Mouse (Mus musculus): ENCODE results near the gene Zrsr2. TPM values are rescaled to one million over a fixed set of nuclear protein-coding genes. Genes with fewer than 3 reads are reported as not detected.
A peak's percentile ranks its signal among the peaks of the same experiment; 100 is the strongest.

Zrsr2 gene
- polyA plus RNA-seq, 1 experiment, result 5.1 TPM

DNA sequence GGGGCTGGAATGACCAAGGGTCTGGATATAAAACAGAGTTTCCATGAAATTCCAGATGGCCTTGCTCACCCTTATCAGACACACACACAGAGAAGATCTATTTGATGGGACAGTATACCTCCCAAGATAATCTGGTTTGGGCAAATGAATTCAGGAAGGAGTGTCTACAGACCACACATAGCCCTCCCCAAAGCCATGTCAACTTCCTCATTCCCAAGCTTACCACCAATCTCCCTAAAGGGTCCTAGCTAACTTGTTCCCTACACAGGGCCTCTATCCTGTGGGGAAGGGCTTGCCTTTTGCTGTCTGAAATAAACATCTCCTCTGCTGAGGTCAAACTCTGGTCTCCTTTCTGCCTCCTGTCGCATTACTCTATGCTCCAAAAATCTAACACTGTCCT, 22.6 kb upstream of the Zrsr2 start:
- Histone ChIP-seq H3K27me3 (ENCODE audit: control insufficient read depth, insufficient read depth, low read length) (no peaks in the 10 kb centered on the region), H3K4me1 (ENCODE audit: control insufficient read depth, insufficient read depth, low read length) (no peaks in the 10 kb centered on the region)

DNA sequence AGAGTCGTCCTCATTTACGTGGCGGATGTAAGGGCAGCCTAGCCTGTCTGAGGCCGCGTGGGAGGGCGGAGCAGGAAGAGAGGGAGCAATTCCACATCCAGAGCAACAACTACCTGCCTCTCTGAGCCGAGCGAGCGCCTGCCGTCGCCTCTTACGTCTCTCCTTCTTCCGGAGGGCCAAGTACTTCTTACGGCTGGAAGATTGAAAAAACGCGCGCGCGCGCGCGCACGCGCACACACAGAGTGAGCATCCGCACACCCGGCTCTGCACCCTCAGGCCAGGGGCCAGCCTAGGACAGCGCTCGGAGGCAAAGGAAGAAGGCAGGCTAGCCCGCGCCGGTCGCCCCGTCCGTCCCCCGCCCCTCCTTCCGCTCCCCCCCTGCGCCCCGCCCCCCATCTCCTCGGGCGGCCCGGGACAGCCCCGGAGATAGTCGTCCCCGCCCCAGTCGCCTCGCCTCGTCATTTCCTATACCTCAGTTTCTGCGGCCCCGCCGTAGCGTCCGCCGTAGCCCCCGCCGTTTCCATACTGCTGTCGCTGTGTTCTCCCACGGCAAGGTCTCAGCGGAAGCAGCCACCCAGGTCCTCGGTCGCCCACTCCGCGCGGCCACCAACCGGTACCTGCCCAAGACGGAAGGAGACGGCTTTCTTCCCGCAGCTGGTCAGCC, 526 bp downstream of the Zrsr2 start:
- Histone ChIP-seq H3K4me1 (ENCODE audit: control insufficient read depth, insufficient read depth, low read length) (no peaks in the 10 kb centered on the region; the same call in 1 of the 2 replicates), H3K27me3 (ENCODE audit: control insufficient read depth, insufficient read depth, low read length) (no peaks in the 10 kb centered on the region), H3K36me3 (ENCODE audit: control insufficient read depth, insufficient read depth, low read length) (no peaks in the 10 kb centered on the region), H3K27ac (ENCODE audit: control insufficient read depth, insufficient read depth, low read depth, low read length) (peak overlapping the region; percentile 99), H3K4me3 (ENCODE audit: control insufficient read depth, low read depth, low read length) (peak overlapping the region; percentile 96)
- TF ChIP-seq POLR2A (IDR thresholded peaks at IDR 0.05; ENCODE audit: control insufficient read depth, low read depth, low read length), result peak; percentile 43; the same call in 1 of the 2 replicates
- TF ChIP-seq CTCF (IDR thresholded peaks at IDR 0.05; ENCODE audit: control insufficient read depth, insufficient read depth, insufficient replicate concordance, low read depth, low read length), result no peak

More for the DNA sequence above, 22.6 kb upstream of the Zrsr2 start:
- no peak overlapping the region for H3K4me3 ChIP-seq (ENCODE audit: control insufficient read depth, low read depth, low read length)
- TF ChIP-seq CTCF (IDR thresholded peaks at IDR 0.05; ENCODE audit: control insufficient read depth, insufficient read depth, insufficient replicate concordance, low read depth, low read length), result no peak
- TF ChIP-seq POLR2A (IDR thresholded peaks at IDR 0.05; ENCODE audit: control insufficient read depth, low read depth, low read length), result no peak
- no peak overlapping the region for H3K27ac ChIP-seq (ENCODE audit: control insufficient read depth, insufficient read depth, low read depth, low read length)
- H3K36me3 ChIP-seq (ENCODE audit: control insufficient read depth, insufficient read depth, low read length), result no peaks in the 10 kb centered on the region

DNA sequence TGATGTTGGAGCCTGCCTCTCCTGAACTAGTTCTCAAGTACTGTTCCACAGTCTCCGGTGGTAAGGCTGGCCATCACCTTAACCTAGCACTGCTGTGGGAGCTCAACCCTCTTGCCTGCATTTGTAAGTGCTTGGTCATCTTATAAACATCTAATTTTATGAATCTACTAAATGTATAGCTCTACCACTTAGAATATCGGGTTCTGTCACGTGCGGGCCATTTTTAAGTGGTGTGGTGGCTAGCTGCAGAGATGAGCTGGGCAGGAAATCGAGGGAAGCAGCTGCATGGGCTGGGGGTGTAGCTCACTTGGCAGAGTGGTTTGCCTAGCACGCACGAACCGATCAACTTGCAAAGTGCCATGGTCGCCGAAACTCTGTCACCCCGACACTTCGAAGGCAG, 1.1 kb downstream of the Zrsr2 start:
- H3K4me3 ChIP-seq (ENCODE audit: control insufficient read depth, low read depth, low read length), result peak overlapping the region; percentile 96
- H3K27ac ChIP-seq (ENCODE audit: control insufficient read depth, insufficient read depth, low read depth, low read length), result 0 out of 2 replicates have a peak overlapping the region, but pooled peaks have one; percentile 25
- no peaks in the 10 kb centered on the region for H3K36me3 ChIP-seq (ENCODE audit: control insufficient read depth, insufficient read depth, low read length)
- TF ChIP-seq POLR2A (IDR thresholded peaks at IDR 0.05; ENCODE audit: control insufficient read depth, low read depth, low read length), result no peak
- TF ChIP-seq CTCF (IDR thresholded peaks at IDR 0.05; ENCODE audit: control insufficient read depth, insufficient read depth, insufficient replicate concordance, low read depth, low read length), result no peak
- no peaks in the 10 kb centered on the region; the same call in 1 of the 2 replicates for H3K4me1 ChIP-seq (ENCODE audit: control insufficient read depth, insufficient read depth, low read length)
- H3K27me3 ChIP-seq (ENCODE audit: control insufficient read depth, insufficient read depth, low read length), result no peaks in the 10 kb centered on the region

DNA sequence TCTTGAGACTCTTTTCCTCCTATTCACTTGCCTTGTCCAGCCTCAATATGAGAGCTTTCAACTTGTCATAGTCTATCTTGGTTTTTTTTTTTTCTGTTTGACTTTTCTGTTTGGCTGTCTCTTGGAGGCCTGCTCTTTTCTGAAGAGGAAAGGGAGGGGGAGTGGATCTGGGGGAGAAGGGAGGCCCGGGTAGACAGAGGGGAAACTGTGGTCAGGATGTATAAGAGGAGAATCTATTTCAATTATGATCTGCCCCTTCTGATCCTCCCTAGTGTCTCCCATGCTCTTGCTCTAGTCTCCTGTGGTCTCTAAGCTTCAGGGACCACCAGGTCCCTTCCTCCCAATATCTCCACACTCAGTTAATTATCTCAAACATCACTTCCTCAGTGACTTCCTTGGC, 6.8 kb downstream of the Zrsr2 start:
- no peak for TF ChIP-seq POLR2A (IDR thresholded peaks at IDR 0.05; ENCODE audit: control insufficient read depth, low read depth, low read length)
- no peak for TF ChIP-seq CTCF (IDR thresholded peaks at IDR 0.05; ENCODE audit: control insufficient read depth, insufficient read depth, insufficient replicate concordance, low read depth, low read length)
- H3K4me1 ChIP-seq (ENCODE audit: control insufficient read depth, insufficient read depth, low read length), result no peaks in the 10 kb centered on the region
- H3K27ac ChIP-seq (ENCODE audit: control insufficient read depth, insufficient read depth, low read depth, low read length), result no peak overlapping the region
- no peak overlapping the region for H3K4me3 ChIP-seq (ENCODE audit: control insufficient read depth, low read depth, low read length)
- no peaks in the 10 kb centered on the region for H3K27me3 ChIP-seq (ENCODE audit: control insufficient read depth, insufficient read depth, low read length)
- H3K36me3 ChIP-seq (ENCODE audit: control insufficient read depth, insufficient read depth, low read length), result no peaks in the 10 kb centered on the region

DNA sequence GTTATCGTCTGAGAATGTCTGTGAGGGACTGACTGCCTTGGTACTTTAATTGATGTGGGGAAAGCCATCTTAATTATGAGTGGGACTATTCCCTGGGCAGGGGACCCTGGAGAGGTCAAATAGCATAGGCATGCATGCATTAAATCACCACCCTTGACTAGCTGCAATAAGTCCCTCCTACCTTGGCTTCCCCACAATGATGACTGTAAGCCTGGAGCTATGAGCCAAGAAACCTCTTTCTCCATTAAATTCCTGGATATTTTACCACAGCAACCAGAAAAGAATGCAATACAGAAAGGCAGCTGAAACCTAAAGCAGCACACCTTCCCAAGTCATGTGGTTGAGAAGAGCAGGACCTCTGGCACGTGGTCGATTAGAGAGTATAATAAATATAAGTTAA, 14.1 kb downstream of the Zrsr2 start:
- Histone ChIP-seq H3K4me1 (ENCODE audit: control insufficient read depth, insufficient read depth, low read length) (no peaks in the 10 kb centered on the region), H3K27ac (ENCODE audit: control insufficient read depth, insufficient read depth, low read depth, low read length) (no peak overlapping the region), H3K36me3 (ENCODE audit: control insufficient read depth, insufficient read depth, low read length) (no peaks in the 10 kb centered on the region), H3K27me3 (ENCODE audit: control insufficient read depth, insufficient read depth, low read length) (no peaks in the 10 kb centered on the region), H3K4me3 (ENCODE audit: control insufficient read depth, low read depth, low read length) (no peak overlapping the region)
- no peak for TF ChIP-seq POLR2A (IDR thresholded peaks at IDR 0.05; ENCODE audit: control insufficient read depth, low read depth, low read length)
- TF ChIP-seq CTCF (IDR thresholded peaks at IDR 0.05; ENCODE audit: control insufficient read depth, insufficient read depth, insufficient replicate concordance, low read depth, low read length), result no peak

DNA sequence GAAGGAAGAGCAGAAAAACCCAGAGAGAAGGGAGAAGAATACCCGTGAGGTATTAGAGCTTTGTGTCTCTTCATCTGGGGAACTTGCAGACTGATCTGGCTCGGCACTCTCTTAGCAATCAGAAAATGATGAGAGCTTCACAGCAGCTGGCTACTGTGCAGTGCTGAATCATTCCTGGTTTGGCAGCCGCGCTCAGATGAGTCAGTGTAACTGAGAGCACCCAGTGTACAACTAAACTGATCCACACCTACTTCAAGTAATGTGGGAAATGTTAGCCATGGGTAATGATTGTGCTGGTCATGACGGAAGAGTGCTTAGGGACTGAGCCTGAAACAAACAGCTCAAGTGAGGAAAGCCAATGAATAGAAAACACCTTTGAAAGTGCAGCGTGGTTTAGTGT, 19.9 kb downstream of the Zrsr2 start:
- H3K27ac ChIP-seq (ENCODE audit: control insufficient read depth, insufficient read depth, low read depth, low read length), result no peak overlapping the region
- TF ChIP-seq CTCF (IDR thresholded peaks at IDR 0.05; ENCODE audit: control insufficient read depth, insufficient read depth, insufficient replicate concordance, low read depth, low read length) (no peak), POLR2A (IDR thresholded peaks at IDR 0.05; ENCODE audit: control insufficient read depth, low read depth, low read length) (no peak)
- no peaks in the 10 kb centered on the region for H3K4me1 ChIP-seq (ENCODE audit: control insufficient read depth, insufficient read depth, low read length)
- no peak overlapping the region for H3K4me3 ChIP-seq (ENCODE audit: control insufficient read depth, low read depth, low read length)
- H3K36me3 ChIP-seq (ENCODE audit: control insufficient read depth, insufficient read depth, low read length), result no peaks in the 10 kb centered on the region
- no peaks in the 10 kb centered on the region for H3K27me3 ChIP-seq (ENCODE audit: control insufficient read depth, insufficient read depth, low read length)

DNA sequence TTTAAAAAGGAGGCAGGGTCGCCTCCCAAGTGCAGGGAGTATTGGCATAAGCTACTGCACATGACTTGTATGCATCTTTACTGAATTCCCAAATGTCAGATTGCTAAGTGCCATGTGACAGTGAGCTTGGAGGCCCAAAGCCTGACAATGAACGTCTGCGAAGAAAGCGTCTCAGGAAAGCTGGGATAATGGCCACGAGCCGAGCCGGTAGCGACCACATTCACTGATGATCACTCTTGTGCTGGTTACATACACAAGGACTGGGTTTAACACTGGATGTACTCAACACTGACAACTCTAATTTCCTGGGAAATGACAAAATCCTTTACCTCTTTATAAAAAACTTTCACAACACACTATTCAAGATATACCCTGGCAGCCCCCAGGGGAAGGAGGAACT, 23.7 kb downstream of the Zrsr2 start:
- Histone ChIP-seq H3K4me1 (ENCODE audit: control insufficient read depth, insufficient read depth, low read length) (no peaks in the 10 kb centered on the region), H3K27me3 (ENCODE audit: control insufficient read depth, insufficient read depth, low read length) (no peaks in the 10 kb centered on the region), H3K4me3 (ENCODE audit: control insufficient read depth, low read depth, low read length) (no peak overlapping the region), H3K27ac (ENCODE audit: control insufficient read depth, insufficient read depth, low read depth, low read length) (no peak overlapping the region), H3K36me3 (ENCODE audit: control insufficient read depth, insufficient read depth, low read length) (no peaks in the 10 kb centered on the region)
- TF ChIP-seq POLR2A (IDR thresholded peaks at IDR 0.05; ENCODE audit: control insufficient read depth, low read depth, low read length), result no peak
- no peak for TF ChIP-seq CTCF (IDR thresholded peaks at IDR 0.05; ENCODE audit: control insufficient read depth, insufficient read depth, insufficient replicate concordance, low read depth, low read length)

Data from testis, adult 2 months (tissue).